Mouse (Mus musculus) forebrain, embryonic 14.5 days (tissue): ENCODE data around the gene Syt9. TPM values are rescaled to one million over a fixed set of nuclear protein-coding genes. Genes with fewer than 3 reads are reported as not detected.

Experiments used
- polyA plus RNA-seq: library from polyadenylated mRNA; unstranded; fragments of >200 nt; fragmentation: Nextera tagmentation; extraction: Ambion mirVana; gene quantifications from 2 replicates; pipeline ENCODE4 v1.2.1, GENCODE M21; 2014

Gene Syt9
- polyA plus RNA-seq, 1 experiment from 2014 or later: 7.0 TPM

Other genes with a start within 250 kb of the Syt9 start
- gene Olfr715, start 239.6 kb upstream of the Syt9 start, polyA plus RNA-seq: not detected in 2 replicates
- gene Olfr716, start 232.4 kb upstream of the Syt9 start, polyA plus RNA-seq: not detected in 2 replicates
- not detected in 2 replicates for gene Nlrp14, start 203.7 kb upstream of the Syt9 start, polyA plus RNA-seq
- not detected in 2 replicates for gene Rbmxl2, start 161.3 kb upstream of the Syt9 start, polyA plus RNA-seq
- 3.5 and 4.1 TPM in 2 replicates for gene Olfml1, start 196.7 kb downstream of the Syt9 start, polyA plus RNA-seq
- 1.6 and 1.8 TPM in 2 replicates for gene Ppfibp2, start 224.5 kb downstream of the Syt9 start, polyA plus RNA-seq